Mouse (Mus musculus) forebrain, postnatal 0 days (tissue): ENCODE data around the gene Tap2. TPM values are rescaled to one million over a fixed set of nuclear protein-coding genes. Genes with fewer than 3 reads are reported as not detected.

ENCODE experiments used
- ATAC-seq: fragments of 200-750 bp; cut with Nextera tagmentation; 2 replicates; pipeline ENCODE4 v1.8.0; 2017; ENCODE audit warnings: mild to moderate bottlenecking, moderate library complexity
- DNase-seq: peaks from one replicate; pipeline ENCODE4 v3.0.0-alpha.2; 2015
- H3K27ac ChIP-seq: fragments of 300-500 bp; sonication (generic); 2 replicates; pipeline ENCODE4 v1.5.1; 2014; ENCODE audit warnings: low read depth, mild to moderate bottlenecking, antibody characterized with exemption, low read length, moderate library complexity, mixed read lengths
- H3K27me3 ChIP-seq: fragments of 300-500 bp; sonication (generic); 2 replicates; pipeline ENCODE4 v1.6.1; 2014; ENCODE audit warnings: mild to moderate bottlenecking, low read length, mixed read lengths; ENCODE audit not compliant: insufficient read depth
- H3K36me3 ChIP-seq: fragments of 300-500 bp; sonication (generic); 2 replicates; pipeline ENCODE4 v1.6.1; 2014; ENCODE audit warnings: mild to moderate bottlenecking, moderate library complexity; ENCODE audit not compliant: insufficient read depth
- H3K4me1 ChIP-seq: fragments of 300-500 bp; sonication (generic); 2 replicates; pipeline ENCODE4 v1.6.1; 2014; ENCODE audit warnings: antibody characterized with exemption; ENCODE audit not compliant: insufficient read depth
- H3K4me2 ChIP-seq: fragments of 300-500 bp; sonication (generic); 2 replicates; pipeline ENCODE4 v1.6.1; 2014; ENCODE audit warnings: low read depth, mild to moderate bottlenecking, moderate library complexity
- H3K4me3 ChIP-seq: fragments of 300-500 bp; sonication (generic); 2 replicates; pipeline ENCODE4 v1.5.1; 2014; ENCODE audit warnings: low read depth, low read length, mixed read lengths
- H3K9ac ChIP-seq: fragments of 300-500 bp; sonication (generic); 2 replicates; pipeline ENCODE4 v1.6.1; 2014; ENCODE audit warnings: mild to moderate bottlenecking
- H3K9me3 ChIP-seq: fragments of 300-500 bp; sonication (generic); 2 replicates; pipeline ENCODE4 v1.6.1; 2016; ENCODE audit warnings: low read length
- CTCF ChIP-seq: sonication (generic); IDR thresholded peaks from 2 replicates; pipeline ENCODE4 v1.5.1; 2016; ENCODE audit warnings: antibody characterized with exemption, control low read depth, low read depth
- WGBS: fragments of 180-500 bp; shearing (Covaris S2); extraction: QIAGEN DNeasy Blood & Tissue Kit; methylation state at CpG from one replicate; pipeline ENCODE4 v1.1.7; 2014; 5-methylcytosine and 5-hydroxymethylcytosine counted together
- polyA plus RNA-seq: library from polyadenylated mRNA; unstranded; fragments of >200 nt; fragmentation: Nextera tagmentation; extraction: Ambion mirVana; gene quantifications from 2 replicates; pipeline ENCODE4 v1.2.1, GENCODE M21; 2015
- total RNA-seq: library from RNA; depleted of rRNA; stranded (reverse); fragments of >200 nt; gene quantifications from 2 replicates; pipeline ENCODE4 v1.2.3, GENCODE M21; 2014; rRNA removed

The Tap2 gene
- total and polyA plus RNA-seq, 2 experiments from 2014 or later, result 1.9 to 3.8 TPM

GRCm38 (mm10) chr17:34263811-34264371 is 60.6 kb downstream of the Tap2 start:
- H3K27ac ChIP-seq, result no peak overlapping the region
- no peak overlapping the region for H3K9ac ChIP-seq
- H3K36me3 ChIP-seq, result no peaks in the 10 kb centered on the region
- peak; percentile 22; the same call in 1 of the 2 replicates for TF ChIP-seq CTCF
- no peak for DNase-seq
- WGBS, result 8% methylated on average over 14 of the region's 14 CpGs
- peak overlapping the region; percentile 92 for H3K4me2 ChIP-seq
- peak overlapping the region; percentile 43 for H3K4me3 ChIP-seq
- no peak for ATAC-seq
- peaks cover 28% of the 10 kb centered on the region for H3K27me3 ChIP-seq
- peaks cover 5% of the 10 kb centered on the region for H3K4me1 ChIP-seq
- H3K9me3 ChIP-seq, result no peaks in the 10 kb centered on the region

GRCm38 (mm10) chr17:34264452-34265351 is 61.4 kb downstream of the Tap2 start:
- H3K4me3 ChIP-seq, result peak overlapping the region; percentile 43
- DNase-seq (peak; percentile 45), ATAC-seq (no peak)
- H3K36me3 ChIP-seq, result no peaks in the 10 kb centered on the region
- peak overlapping the region; percentile 14; the same call in 1 of the 2 replicates for H3K9ac ChIP-seq
- H3K27me3 ChIP-seq, result peaks cover 28% of the 10 kb centered on the region
- no peak overlapping the region for H3K27ac ChIP-seq
- TF ChIP-seq CTCF, result no peak
- peaks cover 5% of the 10 kb centered on the region for H3K4me1 ChIP-seq
- peak overlapping the region; percentile 92 for H3K4me2 ChIP-seq
- no peaks in the 10 kb centered on the region for H3K9me3 ChIP-seq
- WGBS, result 2% methylated on average over 89 of the region's 93 CpGs

Other genes starting within 250 kb of the Tap2 start
- gene Vps52, start 247.7 kb upstream of the Tap2 start, total RNA-seq, result 46.2 and 46.8 TPM in 2 replicates
- 59.6 and 66.1 TPM in 2 replicates for gene Vps52, start 247.7 kb upstream of the Tap2 start, polyA plus RNA-seq
- gene Rps18, start 247.5 kb upstream of the Tap2 start, total RNA-seq, result 1,357 and 2,159 TPM in 2 replicates
- 876 and 1,153 TPM in 2 replicates for gene Rps18, start 247.5 kb upstream of the Tap2 start, polyA plus RNA-seq
- 14.3 and 21.9 TPM in 2 replicates for gene H2-K1, start 203.2 kb upstream of the Tap2 start, total RNA-seq
- gene H2-K1, start 203.2 kb upstream of the Tap2 start, polyA plus RNA-seq, result 17.3 and 21.2 TPM in 2 replicates
- 20.7 and 21.4 TPM in 2 replicates for gene Ring1, start 178.8 kb upstream of the Tap2 start, total RNA-seq
- 15.7 and 19.0 TPM in 2 replicates for gene Ring1, start 178.8 kb upstream of the Tap2 start, polyA plus RNA-seq
- gene H2-Ke6, start 175.5 kb upstream of the Tap2 start, total RNA-seq, result 39.1 and 58.0 TPM in 2 replicates
- 54.6 and 55.7 TPM in 2 replicates for gene H2-Ke6, start 175.5 kb upstream of the Tap2 start, polyA plus RNA-seq
- 126 and 161 TPM in 2 replicates for gene Slc39a7, start 171.8 kb upstream of the Tap2 start, total RNA-seq
- gene Slc39a7, start 171.8 kb upstream of the Tap2 start, polyA plus RNA-seq, result 124 and 138 TPM in 2 replicates
- gene Rxrb, start 171.7 kb upstream of the Tap2 start, total RNA-seq, result 56.2 and 60.8 TPM in 2 replicates
- gene Rxrb, start 171.7 kb upstream of the Tap2 start, polyA plus RNA-seq, result 58.1 and 58.4 TPM in 2 replicates
- gene Col11a2, start 164.1 kb upstream of the Tap2 start, total RNA-seq, result 10.2 and 28.0 TPM in 2 replicates
- gene Col11a2, start 164.1 kb upstream of the Tap2 start, polyA plus RNA-seq, result 1.2 and 2.1 TPM in 2 replicates
- gene H2-Oa, start 111.2 kb upstream of the Tap2 start, total RNA-seq, result not detected in 2 replicates
- gene H2-Oa, start 111.2 kb upstream of the Tap2 start, polyA plus RNA-seq, result 0.13 TPM in 1 of 2 replicates, not detected in the other
- gene H2-DMa, start 84.0 kb upstream of the Tap2 start, total RNA-seq, result 21.5 and 25.7 TPM in 2 replicates
- gene H2-DMa, start 84.0 kb upstream of the Tap2 start, polyA plus RNA-seq, result 19.2 and 23.5 TPM in 2 replicates
- 191 and 219 TPM in 2 replicates for gene Brd2, start 80.9 kb upstream of the Tap2 start, total RNA-seq
- 122 and 129 TPM in 2 replicates for gene Brd2, start 80.9 kb upstream of the Tap2 start, polyA plus RNA-seq
- gene H2-DMb2, start 60.2 kb upstream of the Tap2 start, total RNA-seq, result 2.2 and 2.4 TPM in 2 replicates
- 0.72 and 1.0 TPM in 2 replicates for gene H2-DMb2, start 60.2 kb upstream of the Tap2 start, polyA plus RNA-seq
- 0.62 and 2.8 TPM in 2 replicates for gene H2-DMb1, start 50.5 kb upstream of the Tap2 start, total RNA-seq
- gene H2-DMb1, start 50.5 kb upstream of the Tap2 start, polyA plus RNA-seq, result 1.5 and 1.7 TPM in 2 replicates
- gene Tap1, start 16.0 kb upstream of the Tap2 start, total RNA-seq, result 5.2 and 7.5 TPM in 2 replicates
- gene Tap1, start 16.0 kb upstream of the Tap2 start, polyA plus RNA-seq, result 4.6 and 5.0 TPM in 2 replicates
- 1.2 and 1.9 TPM in 2 replicates for gene Psmb9, start 15.8 kb upstream of the Tap2 start, total RNA-seq
- 2.0 and 2.3 TPM in 2 replicates for gene Psmb9, start 15.8 kb upstream of the Tap2 start, polyA plus RNA-seq
- gene Psmb8, start 5.8 kb upstream of the Tap2 start, total RNA-seq, result 1.5 and 2.9 TPM in 2 replicates
- gene Psmb8, start 5.8 kb upstream of the Tap2 start, polyA plus RNA-seq, result 4.8 and 7.2 TPM in 2 replicates
- gene H2-Ob, start 35.4 kb downstream of the Tap2 start, total RNA-seq, result 0.10 TPM in 1 of 2 replicates, not detected in the other
- 0.33 and 0.36 TPM in 2 replicates for gene H2-Ob, start 35.4 kb downstream of the Tap2 start, polyA plus RNA-seq
- 0.38 and 2.0 TPM in 2 replicates for gene H2-Ab1, start 54.2 kb downstream of the Tap2 start, total RNA-seq
- 1.8 and 2.1 TPM in 2 replicates for gene H2-Ab1, start 54.2 kb downstream of the Tap2 start, polyA plus RNA-seq
- 0.14 and 0.85 TPM in 2 replicates for gene H2-Aa, start 84.3 kb downstream of the Tap2 start, total RNA-seq
- 0.59 and 0.73 TPM in 2 replicates for gene H2-Aa, start 84.3 kb downstream of the Tap2 start, polyA plus RNA-seq
- gene H2-Eb1, start 102.3 kb downstream of the Tap2 start, total RNA-seq, result 1.5 and 2.1 TPM in 2 replicates
- 2.5 and 2.7 TPM in 2 replicates for gene H2-Eb1, start 102.3 kb downstream of the Tap2 start, polyA plus RNA-seq
- gene H2-Eb2, start 122.1 kb downstream of the Tap2 start, total RNA-seq, result 0.15 TPM in 1 of 2 replicates, not detected in the other
- gene H2-Eb2, start 122.1 kb downstream of the Tap2 start, polyA plus RNA-seq, result 0.04 TPM in 1 of 2 replicates, not detected in the other
- gene Btnl2, start 151.3 kb downstream of the Tap2 start, total RNA-seq, result not detected in 2 replicates
- gene Btnl2, start 151.3 kb downstream of the Tap2 start, polyA plus RNA-seq, result not detected in 2 replicates
- gene Btnl1, start 173.6 kb downstream of the Tap2 start, total RNA-seq, result not detected in 2 replicates
- not detected in 2 replicates for gene Btnl1, start 173.6 kb downstream of the Tap2 start, polyA plus RNA-seq
- gene BC051142, start 195.3 kb downstream of the Tap2 start, total RNA-seq, result 6.5 and 9.0 TPM in 2 replicates
- gene BC051142, start 195.3 kb downstream of the Tap2 start, polyA plus RNA-seq, result 4.4 and 5.5 TPM in 2 replicates